Mouse (Mus musculus) ovary, adult 18-20 months (tissue): Measurements from ENCODE around the gene Sec22c.
A peak's percentile ranks its signal among the peaks of the same experiment; 100 is the strongest.

ENCODE experiments used
- DNase-seq: peaks from one replicate; pipeline ENCODE4 v3.0.0; 2022; ENCODE audit warnings: low spot score, mixed read lengths

The Sec22c gene

DNA sequence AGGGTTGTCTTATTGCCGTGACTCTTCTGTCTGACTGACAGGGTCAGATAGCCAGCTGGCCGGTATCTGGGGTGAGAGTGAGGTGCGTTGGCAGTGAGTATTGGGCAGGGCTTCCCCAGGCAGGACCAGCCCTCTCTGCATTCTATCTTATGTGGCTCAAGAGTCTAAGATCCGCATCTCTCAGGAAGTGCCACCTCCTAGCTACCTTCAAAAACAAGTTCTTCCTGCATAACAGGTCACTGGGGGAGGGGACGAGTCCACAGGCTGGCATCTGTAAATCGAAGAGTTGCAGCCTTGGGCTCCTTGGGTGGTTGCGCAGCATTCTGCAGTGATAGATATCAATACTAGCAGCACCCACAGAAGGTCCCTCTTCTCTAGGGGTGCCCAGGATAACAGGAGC is 58.3 kb downstream of the Sec22c start:
- DNase-seq: no peak

GRCm38 (mm10) chr9:121644855-121645254 is 60.4 kb downstream of the Sec22c start:
- no peak for DNase-seq

DNA sequence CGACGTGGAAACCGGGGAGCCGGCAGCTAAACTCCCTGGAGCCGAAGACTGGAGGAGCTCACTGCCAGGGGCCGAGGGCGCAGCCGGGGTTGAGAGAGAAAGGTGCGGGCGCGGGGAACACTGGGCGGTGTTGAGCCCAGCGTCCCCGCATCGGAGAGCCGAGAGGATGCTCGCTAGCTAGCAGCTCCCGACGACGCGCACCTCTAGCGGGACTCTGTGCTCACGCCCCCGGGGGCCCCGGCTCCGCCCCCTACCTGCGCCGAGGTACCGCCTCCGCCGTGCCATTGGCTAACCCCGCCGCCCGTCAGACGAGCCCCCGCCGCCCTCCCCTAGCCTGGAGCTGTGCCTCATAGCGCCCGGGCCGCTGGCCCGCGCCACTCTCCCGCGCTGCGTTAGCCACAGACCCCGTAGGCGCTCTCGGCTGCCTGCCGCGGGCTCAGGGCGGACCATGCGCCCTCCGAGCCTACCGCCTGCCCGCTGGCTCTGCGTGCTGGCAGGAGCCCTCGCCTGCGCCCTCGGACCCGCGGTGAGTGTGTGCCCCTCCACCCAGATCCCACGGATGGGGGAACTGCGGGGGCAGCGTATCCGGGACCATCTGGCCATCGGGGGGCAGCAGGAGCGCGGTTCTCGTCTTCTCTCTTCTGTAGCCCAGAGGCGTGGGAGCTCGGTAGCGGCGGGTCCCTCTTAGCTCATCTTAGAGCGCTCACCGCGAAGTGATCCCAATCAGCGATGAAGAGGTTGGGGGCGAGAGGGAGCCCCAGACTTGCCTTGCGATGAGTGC is 62.7 kb downstream of the Sec22c start, which contains the start of gene Vipr1:
Gene Vipr1 (plus strand): TSS at position 316 of the 781 bp plus-strand sequence.
- peak; percentile 51 for DNase-seq

DNA sequence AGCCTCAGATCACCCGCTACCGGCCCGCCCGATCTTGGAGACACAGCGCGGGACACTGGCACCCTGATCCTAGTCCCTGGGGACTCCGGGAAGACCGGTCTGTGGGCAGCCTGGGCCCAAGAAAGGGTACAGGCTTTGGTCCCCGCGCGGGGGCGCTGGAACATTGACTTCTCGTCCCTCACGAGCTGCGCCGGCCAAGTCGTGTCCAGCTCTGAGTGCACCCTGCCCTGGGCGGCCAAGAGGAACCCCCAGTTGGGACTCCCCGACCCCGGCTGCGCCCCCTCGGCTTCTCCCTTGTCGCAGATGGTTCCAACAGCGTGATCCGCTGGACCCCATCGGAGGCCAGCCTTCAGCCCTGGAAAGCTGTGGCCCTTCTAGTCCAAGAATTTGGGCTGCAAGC is 63.3 kb downstream of the Sec22c start, which contains the start of gene Lyzl4:
Gene Lyzl4 (minus strand): TSS at position 96 of the 400 bp plus-strand sequence.
- peak; percentile 62 for DNase-seq

- DNase-seq: no peak
Measured at GRCm38 (mm10) chr9:121641235-121641915, 63.9 kb downstream of the Sec22c start.

- no peak for DNase-seq
Measured at GRCm38 (mm10) chr9:121639790-121640189, 65.5 kb downstream of the Sec22c start.

DNA sequence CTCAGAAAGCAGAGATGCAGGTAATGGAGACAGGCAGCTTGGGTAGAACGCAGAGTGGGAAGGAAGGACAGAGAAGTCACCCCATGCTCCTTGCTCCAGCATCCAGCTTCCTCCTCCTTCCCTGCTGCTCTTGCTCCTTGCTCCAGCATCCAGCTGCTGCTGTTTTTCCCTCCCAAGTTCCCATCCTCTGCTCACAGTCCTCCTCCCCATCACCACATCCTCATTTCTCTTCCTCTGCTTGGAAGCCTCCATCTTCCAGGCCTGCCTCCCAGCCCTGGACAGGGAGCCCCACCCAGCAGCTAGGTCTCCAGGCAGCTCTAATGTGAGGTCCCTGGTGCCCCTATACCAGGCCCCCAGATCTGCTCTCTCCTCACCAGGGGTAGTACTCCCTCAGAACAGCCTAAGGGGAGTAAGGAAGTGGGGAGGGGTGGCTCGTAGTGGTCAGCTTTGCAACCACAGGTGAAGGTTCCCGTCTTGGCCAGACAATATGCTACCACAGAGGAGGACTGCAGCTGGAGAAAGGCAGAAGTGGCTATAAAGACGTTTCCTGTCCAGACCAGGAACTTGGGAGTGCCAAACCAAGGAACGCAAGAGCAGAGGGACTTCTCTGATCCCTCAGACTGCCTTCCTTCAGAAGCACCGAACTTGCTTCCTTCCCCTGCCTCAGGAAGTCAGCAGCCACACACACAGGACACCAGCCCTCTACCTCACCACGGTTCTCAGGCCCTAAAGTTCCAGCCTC is 69.3 kb downstream of the Sec22c start:
- no peak for DNase-seq

- no peak for DNase-seq
Measured at GRCm38 (mm10) chr9:121633306-121633705, 72.0 kb downstream of the Sec22c start.

- DNase-seq: no peak
Measured at GRCm38 (mm10) chr9:121632891-121633290, 72.4 kb downstream of the Sec22c start.

- DNase-seq: no peak
Measured at GRCm38 (mm10) chr9:121631946-121632345, 73.3 kb downstream of the Sec22c start.

DNA sequence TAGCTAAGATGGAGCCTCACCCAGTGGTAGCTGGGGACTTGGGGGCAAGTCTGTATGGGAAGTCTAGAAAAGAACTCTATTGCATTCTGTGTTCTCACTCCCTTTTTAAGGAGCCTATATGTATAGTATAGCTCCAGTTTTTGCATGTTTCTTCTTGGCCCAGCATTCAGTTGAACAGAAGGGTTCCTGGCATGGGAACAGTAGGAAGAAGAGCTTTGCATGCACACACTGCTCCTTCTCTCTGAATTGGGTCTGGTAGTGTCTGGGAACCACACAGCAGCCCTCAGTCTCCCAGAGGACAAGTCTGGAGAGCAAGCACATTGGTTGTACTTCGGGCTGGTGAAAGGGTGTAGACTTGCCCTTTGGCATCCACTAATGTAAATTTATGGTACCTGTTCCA is 74.7 kb downstream of the Sec22c start:
- DNase-seq: no peak
